Mouse (Mus musculus) forebrain, embryonic 15.5 days (tissue): ENCODE results near the gene Uncx. TPM values are rescaled to one million over a fixed set of nuclear protein-coding genes. Genes with fewer than 3 reads are reported as not detected.

Source experiments
- ATAC-seq: fragments of 200-750 bp; cut with Nextera tagmentation; replicated peaks from 2 replicates; pipeline ENCODE4 v1.8.0; 2017; ENCODE audit warnings: mild to moderate bottlenecking, moderate TSS enrichment, moderate library complexity
- H3K27ac ChIP-seq: fragments of 300-500 bp; sonication (generic); replicated peaks from 2 replicates; pipeline ENCODE4 v1.5.1; 2015; ENCODE audit warnings: mild to moderate bottlenecking, inconsistent platforms
- H3K27me3 ChIP-seq: fragments of 300-500 bp; sonication (generic); 2 replicates; pipeline ENCODE4 v1.6.1; 2015; ENCODE audit warnings: inconsistent platforms
- H3K36me3 ChIP-seq: fragments of 300-500 bp; sonication (generic); 2 replicates; pipeline ENCODE4 v1.6.1; 2015; ENCODE audit warnings: mild to moderate bottlenecking, inconsistent platforms
- H3K4me1 ChIP-seq: fragments of 300-500 bp; sonication (generic); 2 replicates; pipeline ENCODE4 v1.6.1; 2015; ENCODE audit warnings: inconsistent platforms
- H3K4me2 ChIP-seq: fragments of 300-500 bp; sonication (generic); replicated peaks from 2 replicates; pipeline ENCODE4 v1.6.1; 2015; ENCODE audit warnings: mild to moderate bottlenecking, inconsistent platforms
- H3K4me3 ChIP-seq: fragments of 300-500 bp; sonication (generic); 2 replicates; pipeline ENCODE4 v1.5.1; 2015; ENCODE audit warnings: mild to moderate bottlenecking, inconsistent platforms
- H3K9ac ChIP-seq: fragments of 300-500 bp; sonication (generic); replicated peaks from 2 replicates; pipeline ENCODE4 v1.6.1; 2015; ENCODE audit warnings: mild to moderate bottlenecking, inconsistent platforms
- H3K9me3 ChIP-seq: fragments of 300-500 bp; sonication (generic); 2 replicates; pipeline ENCODE4 v1.6.1; 2016; ENCODE audit warnings: inconsistent platforms
- WGBS: fragments of 180-500 bp; shearing (Covaris S2); methylation state at CpG from one replicate; pipeline ENCODE4 v1.1.7; 2015; ENCODE audit warnings: mixed read lengths; 5-methylcytosine and 5-hydroxymethylcytosine counted together
- polyA plus RNA-seq: library from polyadenylated mRNA; unstranded; fragments of >200 nt; fragmentation: Nextera tagmentation; extraction: Ambion mirVana; gene quantifications from 2 replicates; pipeline ENCODE4 v1.2.1, GENCODE M21; 2015

Uncx gene
- polyA plus RNA-seq, 1 experiment from 2014 or later: 4.8 TPM

DNA sequence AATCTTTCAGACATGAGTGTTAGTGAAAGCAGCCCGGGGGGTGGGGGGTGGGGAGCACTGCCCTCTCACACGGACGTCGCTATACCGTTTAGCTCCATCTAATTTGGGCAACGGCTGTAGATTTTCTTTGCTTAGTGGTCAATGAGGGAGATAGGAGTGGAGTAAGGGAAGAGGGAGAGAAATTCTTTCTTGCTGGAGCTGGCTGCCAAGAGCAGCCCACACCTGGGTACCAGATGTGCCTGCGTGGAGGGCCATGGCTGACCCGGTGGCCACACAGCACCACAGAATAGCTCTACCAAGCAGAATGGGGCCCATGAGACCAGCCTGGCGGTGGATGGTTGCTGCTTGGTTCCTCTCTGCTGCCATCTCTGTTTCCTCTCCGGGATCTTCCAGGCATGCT is 21.3 kb upstream of the Uncx start:
- Histone ChIP-seq H3K27me3 (peaks cover 12% of the 10 kb centered on the region), H3K4me3 (no peak overlapping the region), H3K4me1 (peaks cover 6% of the 10 kb centered on the region), H3K4me2 (no peak overlapping the region), H3K9ac (no peak overlapping the region), H3K36me3 (no peaks in the 10 kb centered on the region), H3K27ac (no peak overlapping the region), H3K9me3 (no peaks in the 10 kb centered on the region)
- 83% methylated on average over 10 of the region's 10 CpGs for WGBS
- no peak for ATAC-seq

DNA sequence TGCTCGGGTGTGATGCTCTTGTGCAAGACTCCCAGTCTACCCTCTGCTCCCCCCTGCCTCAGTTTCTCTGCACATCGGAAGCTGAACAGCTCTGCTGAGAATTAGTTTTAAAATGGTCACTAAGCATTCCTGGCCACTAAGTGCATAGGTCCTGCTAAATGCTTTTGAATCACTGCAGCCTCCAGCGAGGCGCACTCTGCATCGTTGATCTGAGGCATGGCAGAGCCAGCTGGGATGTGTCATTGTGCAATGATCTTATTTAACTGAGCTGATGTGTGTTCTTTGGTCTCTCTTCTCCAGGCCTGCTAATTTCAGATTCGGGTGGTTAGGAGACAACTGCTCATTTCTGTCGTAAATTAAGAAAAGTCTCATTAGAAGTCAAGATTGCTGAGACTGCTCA is 14.4 kb upstream of the Uncx start:
- no peaks in the 10 kb centered on the region for H3K9me3 ChIP-seq
- peaks cover 29% of the 10 kb centered on the region for H3K27me3 ChIP-seq
- no peaks in the 10 kb centered on the region for H3K36me3 ChIP-seq
- no peaks in the 10 kb centered on the region for H3K4me1 ChIP-seq
- ATAC-seq: no peak
- H3K27ac ChIP-seq: no peak overlapping the region
- no peak overlapping the region for H3K4me2 ChIP-seq
- no peak overlapping the region for H3K9ac ChIP-seq
- WGBS: 60% methylated on average over 7 of the region's 7 CpGs
- H3K4me3 ChIP-seq: no peak overlapping the region

- H3K9ac ChIP-seq: 0 out of 2 replicates have a peak overlapping the region, but pooled peaks have one; percentile 8
- no peaks in the 10 kb centered on the region for H3K9me3 ChIP-seq
- under 1% methylated on average over 34 of the region's 34 CpGs for WGBS
- peaks cover 40% of the 10 kb centered on the region for H3K4me1 ChIP-seq
- peak overlapping the region; percentile 13; the same call in 1 of the 2 replicates for H3K4me2 ChIP-seq
- H3K27me3 ChIP-seq: peaks cover 69% of the 10 kb centered on the region
- ATAC-seq: peak; percentile 46
- no peak overlapping the region for H3K4me3 ChIP-seq
- H3K36me3 ChIP-seq: no peaks in the 10 kb centered on the region
- H3K27ac ChIP-seq: peak overlapping the region; percentile 32; the same call in 1 of the 2 replicates
These were observed 7.8 kb upstream of the Uncx start for GRCm38 (mm10) chr5:139535386-139535919.

GRCm38 (mm10) chr5:139536211-139536910 is 6.9 kb upstream of the Uncx start:
- Histone ChIP-seq H3K9me3 (no peaks in the 10 kb centered on the region), H3K27me3 (peaks cover 76% of the 10 kb centered on the region), H3K4me2 (no peak overlapping the region), H3K4me3 (no peak overlapping the region), H3K36me3 (no peaks in the 10 kb centered on the region), H3K4me1 (peaks cover 49% of the 10 kb centered on the region), H3K27ac (peak overlapping the region; percentile 32), H3K9ac (no peak overlapping the region)
- peak; percentile 63; the same call in 1 of the 2 replicates for ATAC-seq
- WGBS: under 1% methylated on average over 26 of the region's 26 CpGs

DNA sequence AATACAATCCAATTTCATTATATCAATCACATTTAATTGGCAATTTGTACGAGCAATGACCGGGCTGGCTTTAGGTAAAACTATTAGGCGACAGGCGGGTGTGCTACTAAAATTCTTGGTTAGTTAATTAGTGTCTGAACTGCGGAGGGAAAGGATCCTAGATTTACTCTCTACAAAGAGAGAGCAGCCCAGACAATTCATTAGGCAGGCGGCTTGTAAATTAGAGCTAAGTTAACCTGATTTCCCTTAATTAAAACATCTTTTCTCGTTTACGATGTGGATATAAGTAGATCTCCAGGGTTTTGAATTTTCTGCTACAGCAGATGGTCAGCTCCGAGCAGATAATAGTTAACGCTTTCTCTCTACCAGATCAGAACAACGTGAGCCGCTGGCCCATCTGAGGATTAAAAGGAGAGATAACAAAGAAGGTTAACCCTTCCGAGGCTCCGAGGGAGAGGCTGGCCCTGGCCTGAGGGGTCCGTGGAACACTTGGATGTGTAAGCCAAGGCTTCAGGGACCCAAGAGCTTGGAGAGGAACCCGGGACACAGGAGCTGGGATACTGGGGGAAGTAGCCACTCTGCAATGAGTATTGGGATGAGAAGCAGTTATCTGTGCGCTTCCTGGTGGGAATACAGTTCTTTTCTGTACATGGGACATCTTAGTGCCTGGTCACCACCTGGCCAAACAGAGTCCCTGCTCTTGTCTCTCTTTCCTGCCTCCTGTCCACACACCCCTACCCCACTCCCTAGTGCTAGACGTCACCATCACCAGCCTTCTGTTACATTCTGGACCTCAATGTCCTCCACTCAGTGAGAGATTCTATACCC is 6.2 kb upstream of the Uncx start:
- 2% methylated on average over 18 of the region's 18 CpGs for WGBS
- Histone ChIP-seq H3K4me3 (no peak overlapping the region), H3K4me1 (peaks cover 52% of the 10 kb centered on the region), H3K36me3 (no peaks in the 10 kb centered on the region), H3K9ac (no peak overlapping the region), H3K27me3 (peaks cover 80% of the 10 kb centered on the region), H3K27ac (peak overlapping the region; percentile 52), H3K4me2 (no peak overlapping the region), H3K9me3 (no peaks in the 10 kb centered on the region)
- no peak for ATAC-seq

- Histone ChIP-seq H3K27ac (no peak overlapping the region), H3K4me1 (peaks cover 52% of the 10 kb centered on the region), H3K9me3 (no peaks in the 10 kb centered on the region), H3K4me2 (no peak overlapping the region), H3K9ac (no peak overlapping the region), H3K27me3 (peaks cover 85% of the 10 kb centered on the region), H3K4me3 (no peak overlapping the region), H3K36me3 (no peaks in the 10 kb centered on the region)
- WGBS: 11% methylated on average over 3 of the region's 3 CpGs
- no peak for ATAC-seq
These were observed 5.6 kb upstream of the Uncx start for GRCm38 (mm10) chr5:139537739-139538135.

DNA sequence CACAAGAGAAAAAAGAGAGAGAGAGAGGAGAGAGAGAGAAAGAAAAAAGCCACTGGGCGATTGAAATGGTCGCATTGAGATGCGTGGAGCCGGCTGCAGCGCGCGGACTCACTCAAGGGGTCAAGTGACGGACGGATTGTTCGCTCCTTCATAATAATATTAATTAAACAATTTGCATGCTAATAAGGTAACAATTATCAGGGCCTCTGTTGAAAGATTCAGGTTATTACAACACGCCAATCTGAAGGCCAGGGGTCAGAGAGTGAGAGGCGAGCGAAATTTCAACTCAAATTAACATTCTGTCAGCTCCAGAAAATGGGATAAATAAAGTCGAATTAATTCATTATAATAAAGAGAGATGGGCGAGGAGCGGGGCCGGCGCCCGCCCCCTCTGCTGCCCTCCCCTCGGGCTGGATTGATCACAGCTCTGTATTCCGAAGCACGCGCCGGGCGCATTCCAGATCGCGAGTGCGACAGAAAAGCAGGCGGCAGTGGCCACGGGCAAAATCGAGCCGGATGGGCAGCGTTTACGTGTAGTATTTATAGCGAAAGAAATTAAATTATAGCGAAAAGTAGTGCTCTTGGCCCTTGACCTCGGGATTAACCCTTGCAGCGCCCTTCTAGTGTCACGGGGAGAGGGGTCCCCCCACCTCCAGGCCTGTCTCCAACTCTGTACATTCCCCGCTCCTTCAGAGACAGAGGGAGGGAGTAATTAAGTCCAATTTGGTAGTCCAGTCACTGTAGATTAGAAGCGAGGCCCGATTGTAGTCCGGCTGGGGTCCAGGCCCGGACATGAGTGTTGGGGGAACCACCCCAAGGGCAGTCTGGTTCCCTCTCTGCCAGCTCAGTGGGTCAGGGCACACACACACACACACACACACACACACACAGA is 1.9 kb upstream of the Uncx start:
- no peak overlapping the region for H3K9ac ChIP-seq
- 0 out of 2 replicates have a peak overlapping the region, but pooled peaks have one; percentile 12 for H3K4me3 ChIP-seq
- H3K36me3 ChIP-seq: no peaks in the 10 kb centered on the region
- no peak for ATAC-seq
- H3K4me1 ChIP-seq: peaks cover 56% of the 10 kb centered on the region
- H3K27ac ChIP-seq: no peak overlapping the region
- WGBS: 2% methylated on average over 44 of the region's 44 CpGs
- H3K27me3 ChIP-seq: peaks cover 93% of the 10 kb centered on the region
- no peaks in the 10 kb centered on the region for H3K9me3 ChIP-seq
- H3K4me2 ChIP-seq: no peak overlapping the region

DNA sequence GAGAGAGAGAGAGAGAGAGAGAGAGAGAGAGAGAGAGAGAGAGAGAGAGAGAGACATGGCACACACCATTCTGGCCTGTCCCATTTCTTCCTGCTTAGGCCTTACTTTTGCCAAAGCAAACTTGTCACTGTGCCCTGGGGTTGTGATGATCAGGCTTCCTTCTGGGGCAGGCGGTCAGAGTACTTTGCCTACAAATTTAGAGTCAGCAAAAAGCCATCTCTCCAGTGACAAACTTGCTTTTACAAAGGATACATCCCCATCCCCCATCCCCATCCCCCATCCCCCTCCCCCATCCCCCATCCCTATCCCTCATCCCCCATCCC is 1.3 kb upstream of the Uncx start:
- WGBS: 13% methylated on average over 1 of the region's 1 CpGs
- H3K4me1 ChIP-seq: peaks cover 51% of the 10 kb centered on the region
- H3K9me3 ChIP-seq: no peaks in the 10 kb centered on the region
- peaks cover 93% of the 10 kb centered on the region for H3K27me3 ChIP-seq
- no peak overlapping the region for H3K4me2 ChIP-seq
- H3K27ac ChIP-seq: no peak overlapping the region
- H3K4me3 ChIP-seq: no peak overlapping the region
- H3K9ac ChIP-seq: no peak overlapping the region
- H3K36me3 ChIP-seq: no peaks in the 10 kb centered on the region
- ATAC-seq: no peak

GRCm38 (mm10) chr5:139542556-139542955 is 738 bp upstream of the Uncx start:
- no peaks in the 10 kb centered on the region for H3K9me3 ChIP-seq
- H3K27ac ChIP-seq: no peak overlapping the region
- WGBS: 0% methylated on average over 5 of the region's 5 CpGs
- ATAC-seq: no peak
- H3K4me1 ChIP-seq: peaks cover 45% of the 10 kb centered on the region
- no peak overlapping the region for H3K4me2 ChIP-seq
- no peaks in the 10 kb centered on the region for H3K36me3 ChIP-seq
- no peak overlapping the region for H3K9ac ChIP-seq
- peaks cover 93% of the 10 kb centered on the region for H3K27me3 ChIP-seq
- no peak overlapping the region for H3K4me3 ChIP-seq

GRCm38 (mm10) chr5:139543650-139544270 is 466 bp downstream of the Uncx start:
- Histone ChIP-seq H3K27ac (no peak overlapping the region), H3K36me3 (no peaks in the 10 kb centered on the region), H3K9me3 (no peaks in the 10 kb centered on the region), H3K27me3 (peaks cover 85% of the 10 kb centered on the region), H3K4me2 (peak overlapping the region; percentile 40), H3K9ac (no peak overlapping the region), H3K4me3 (peak overlapping the region; percentile 30), H3K4me1 (peaks cover 41% of the 10 kb centered on the region)
- whole genome bisulfite sequencing: under 1% methylated on average over 69 of the region's 71 CpGs
- no peak for ATAC-seq
